Comparison of ENCODE assay signal across 8 mouse cellular contexts in the genomic region with DNA sequence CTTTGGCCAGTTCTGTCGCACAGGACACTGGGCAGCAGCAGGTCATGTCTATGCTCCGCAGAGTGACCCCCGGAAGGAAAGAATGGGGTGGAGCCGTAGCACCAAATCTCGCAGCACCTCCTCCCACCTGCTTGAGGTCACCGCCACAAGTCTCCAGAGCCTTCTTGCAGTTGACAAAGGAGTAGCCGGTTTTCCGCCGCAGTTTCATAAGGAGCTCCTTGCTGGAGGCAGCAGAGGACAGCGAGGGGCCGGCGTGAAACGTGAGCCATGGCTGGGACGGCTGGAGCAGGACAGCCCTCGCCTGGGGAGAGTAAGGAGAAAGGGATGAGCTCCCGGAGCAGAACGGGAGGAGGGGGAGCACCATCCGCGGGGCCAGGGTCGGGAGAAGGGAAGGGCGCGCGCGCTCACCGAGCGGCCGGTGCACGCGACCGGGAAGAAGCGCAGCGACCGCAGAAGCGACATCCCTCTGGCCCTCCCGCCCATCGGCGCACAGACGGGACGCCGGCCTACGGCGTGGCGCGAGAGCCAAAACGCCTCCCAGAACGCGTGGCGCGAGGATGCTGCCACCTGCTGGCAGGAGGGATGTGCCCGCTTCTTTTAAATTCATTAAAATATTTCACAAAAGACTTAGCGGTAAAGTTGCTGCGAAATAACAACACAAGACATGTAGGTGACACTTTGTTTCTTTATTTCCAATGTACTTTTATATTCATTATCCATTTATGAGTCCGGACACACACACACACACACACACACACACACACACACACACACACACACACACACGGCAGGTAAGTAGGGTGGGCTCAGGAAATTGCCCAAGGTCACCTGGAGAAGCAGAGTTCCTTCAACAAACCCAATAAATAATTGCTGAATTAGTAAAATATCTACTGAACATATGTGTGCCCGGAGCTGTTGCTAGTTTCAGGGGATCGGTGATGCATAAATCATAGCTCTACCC. TPM values are rescaled to one million over a fixed set of nuclear protein-coding genes. Genes with fewer than 3 reads are reported as not detected.
DNase-seq lines count a peak whose midpoint lies in the region; ATAC-seq and TF ChIP-seq lines count a peak whose summit lies in the region.

A gene (minus strand): TSS at position 505 of the 961 bp plus-strand sequence.

- ATAC-seq in heart, embryonic 15.5 days (replicated peaks; ENCODE audit: insufficient number of reproducible peaks, insufficient read depth, low FRiP score, low read depth), result peak; percentile 82
- ATAC-seq in liver, embryonic 14.5 days (ENCODE audit: insufficient read depth), result peak; percentile 89
- ATAC-seq in neural tube, embryonic 11.5 days (ENCODE audit: insufficient read depth, low FRiP score, low TSS enrichment), result peak; percentile 86
- ATAC-seq in stomach, postnatal 0 days (ENCODE audit: low FRiP score, low TSS enrichment), result peak; percentile 85

- H3K36me3 ChIP-seq in forebrain, embryonic 10.5 days (replicated peaks), result peaks cover 39% of the 10 kb centered on the region
- peaks cover 38% of the 10 kb centered on the region for H3K36me3 ChIP-seq in heart, embryonic 15.5 days
- peaks cover 9% of the 10 kb centered on the region for H3K36me3 ChIP-seq in liver, embryonic 14.5 days (replicated peaks; ENCODE audit: control insufficient read depth, insufficient read depth, low read depth)
- H3K36me3 ChIP-seq in neural tube, embryonic 11.5 days (ENCODE audit: control insufficient read depth, insufficient read depth, low read length), result peaks cover 14% of the 10 kb centered on the region
- peaks cover 6% of the 10 kb centered on the region; the same call in 1 of the 2 replicates for H3K36me3 ChIP-seq in stomach, postnatal 0 days (ENCODE audit: control insufficient read depth, insufficient read depth, low read length)

- TF ChIP-seq CTCF in liver, embryonic 14.5 days (IDR thresholded peaks at IDR 0.05; ENCODE audit: low read depth), result peak; percentile 97
- peak; percentile 97 for TF ChIP-seq CTCF in stomach, postnatal 0 days (IDR thresholded peaks at IDR 0.05; ENCODE audit: low read depth)

- no peaks in the 10 kb centered on the region for H3K27me3 ChIP-seq in forebrain, embryonic 10.5 days (ENCODE audit: poor library complexity, severe bottlenecking)
- no peaks in the 10 kb centered on the region for H3K27me3 ChIP-seq in heart, embryonic 15.5 days
- no peaks in the 10 kb centered on the region for H3K27me3 ChIP-seq in liver, embryonic 14.5 days (ENCODE audit: control insufficient read depth, insufficient read depth, low read length)
- no peaks in the 10 kb centered on the region for H3K27me3 ChIP-seq in neural tube, embryonic 11.5 days (ENCODE audit: control insufficient read depth, insufficient read depth, low read length)
- H3K27me3 ChIP-seq in stomach, postnatal 0 days (ENCODE audit: control insufficient read depth, insufficient read depth, low read length), result no peaks in the 10 kb centered on the region

- H3K4me3 ChIP-seq in forebrain, embryonic 10.5 days, result peak within 1 kb of the TSS; percentile 78
- H3K4me3 ChIP-seq in heart, embryonic 15.5 days, result peak within 1 kb of the TSS; percentile 91
- H3K4me3 ChIP-seq in liver, embryonic 14.5 days (ENCODE audit: insufficient read depth in 1 of 2, low read depth in 2 of 2, low read length in 2 of 2), result peak within 1 kb of the TSS; percentile 66 to 87
- H3K4me3 ChIP-seq in neural tube, embryonic 11.5 days (ENCODE audit: low read depth, low read length), result peak within 1 kb of the TSS; percentile 69
- H3K4me3 ChIP-seq in stomach, postnatal 0 days (ENCODE audit: low read depth, low read length), result peak within 1 kb of the TSS; percentile 85

- no peaks in the 10 kb centered on the region for H3K9me3 ChIP-seq in forebrain, embryonic 10.5 days
- no peaks in the 10 kb centered on the region for H3K9me3 ChIP-seq in heart, embryonic 15.5 days (replicated peaks)
- no peaks in the 10 kb centered on the region for H3K9me3 ChIP-seq in liver, embryonic 14.5 days (ENCODE audit: control insufficient read depth, low read length)
- H3K9me3 ChIP-seq in neural tube, embryonic 11.5 days (ENCODE audit: control insufficient read depth, low read length), result no peaks in the 10 kb centered on the region
- H3K9me3 ChIP-seq in stomach, postnatal 0 days (ENCODE audit: control insufficient read depth, low read length), result no peaks in the 10 kb centered on the region

- peaks cover 12% of the 10 kb centered on the region for H3K4me1 ChIP-seq in forebrain, embryonic 10.5 days
- peaks cover 8% of the 10 kb centered on the region for H3K4me1 ChIP-seq in heart, embryonic 15.5 days (replicated peaks)
- H3K4me1 ChIP-seq in liver, embryonic 14.5 days (replicated peaks; ENCODE audit: control insufficient read depth in 2 of 2, insufficient read depth in 2 of 2, low read length in 1 of 2), result 0 out of 4 replicates have a peak, but pooled peaks cover 0 to 2% of the 10 kb centered on the region in 2 experiments
- H3K4me1 ChIP-seq in neural tube, embryonic 11.5 days (ENCODE audit: control insufficient read depth, insufficient read depth, low read length), result 0 out of 2 replicates have a peak, but pooled peaks cover 4% of the 10 kb centered on the region
- no peaks in the 10 kb centered on the region for H3K4me1 ChIP-seq in stomach, postnatal 0 days (replicated peaks; ENCODE audit: control insufficient read depth, insufficient read depth)

- 5% methylated on average over 56 of the region's 56 CpGs for WGBS in forebrain, embryonic 10.5 days
- 6% methylated on average over 56 of the region's 56 CpGs for WGBS in heart, embryonic 15.5 days
- 4% methylated on average over 56 of the region's 56 CpGs for WGBS in liver, embryonic 14.5 days (ENCODE audit: insufficient replicate concordance)
- 6% methylated on average over 51 of the region's 56 CpGs for WGBS in neural tube, embryonic 11.5 days
- WGBS in stomach, postnatal 0 days, result 6% methylated on average over 55 of the region's 56 CpGs

- peak within 1 kb of the TSS; percentile 90 for H3K4me2 ChIP-seq in heart, embryonic 15.5 days
- H3K4me2 ChIP-seq in liver, embryonic 14.5 days (ENCODE audit: low read depth), result peak within 1 kb of the TSS; percentile 90
- H3K4me2 ChIP-seq in neural tube, embryonic 11.5 days (ENCODE audit: low read depth), result peak within 1 kb of the TSS; percentile 51
- H3K4me2 ChIP-seq in stomach, postnatal 0 days (replicated peaks; ENCODE audit: low read depth), result peak within 1 kb of the TSS; percentile 77

- peak within 1 kb of the TSS; percentile 89 for H3K9ac ChIP-seq in heart, embryonic 15.5 days
- H3K9ac ChIP-seq in liver, embryonic 14.5 days (replicated peaks), result peak within 1 kb of the TSS; percentile 83
- peak within 1 kb of the TSS; percentile 76 for H3K9ac ChIP-seq in neural tube, embryonic 11.5 days (ENCODE audit: low read length)
- peak within 1 kb of the TSS; percentile 81 for H3K9ac ChIP-seq in stomach, postnatal 0 days (ENCODE audit: low read length)

- no peak; the same call in 1 of the 2 replicates for TF ChIP-seq EP300 in liver, embryonic 14.5 days (IDR thresholded peaks at IDR 0.05; ENCODE audit: low read depth)
- no peak for TF ChIP-seq EP300 in stomach, postnatal 0 days (optimal IDR thresholded peaks at IDR 0.05)

- peak within 1 kb of the TSS; percentile 96 for H3K27ac ChIP-seq in forebrain, embryonic 10.5 days
- peak within 1 kb of the TSS; percentile 72 for H3K27ac ChIP-seq in heart, embryonic 15.5 days
- H3K27ac ChIP-seq in liver, embryonic 14.5 days, result no peak within 1 kb of the TSS; the same call in 1 of the 2 replicates
- H3K27ac ChIP-seq in neural tube, embryonic 11.5 days (ENCODE audit: low read depth, low read length), result peak within 1 kb of the TSS; percentile 11; the same call in 1 of the 2 replicates
- H3K27ac ChIP-seq in stomach, postnatal 0 days (replicated peaks), result peak within 1 kb of the TSS; percentile 73

- peak; percentile 82 to 86 for DNase-seq in CD8-positive naive resting alpha-beta T cell, adult 2 months (ENCODE audit: low read depth in 2 of 2, low spot score in 2 of 2)
- DNase-seq in c-Kit-positive CD71-negative TER-119-negative erythroid progenitor cells, embryonic 14.5 days (ENCODE audit: low read depth), result peak; percentile 91
- peak; percentile 88 for DNase-seq in forebrain, embryonic 10.5 days (ENCODE audit: extremely low spot score, low spot score)
- peak; percentile 95 for DNase-seq in kidney, postnatal 25 days
- DNase-seq in liver, embryonic 14.5 days (ENCODE audit: low read depth in 3 of 3, low spot score in 3 of 3), result peak; percentile 80 to 84 (median 81)
- DNase-seq in neural tube, embryonic 11.5 days (ENCODE audit: low spot score), result peak; percentile 93
- DNase-seq in stomach, postnatal 0 days (ENCODE audit: low spot score), result peak; percentile 92

RNA-seq across cellular contexts. Expression of the gene that starts here (rescaled TPM):
- polyA plus RNA-seq in forebrain, embryonic 10.5 days (2016; fragmentation: Nextera tagmentation; extraction: Ambion mirVana), result 110 and 117 TPM in 2 replicates
- polyA plus RNA-seq in heart, embryonic 15.5 days (2015; fragmentation: Nextera tagmentation; extraction: Ambion mirVana), result 81.9 and 86.0 TPM in 2 replicates
- 22.8 and 26.7 TPM in 2 replicates for polyA plus RNA-seq in liver, embryonic 14.5 days (2012; rRNA removed)
- polyA plus RNA-seq in liver, embryonic 14.5 days (2014; fragmentation: Nextera tagmentation; extraction: Ambion mirVana), result 40.7 and 49.2 TPM in 2 replicates
- 75.3 and 79.9 TPM in 2 replicates for polyA plus RNA-seq in neural tube, embryonic 11.5 days (2014; fragmentation: Nextera tagmentation; extraction: Ambion mirVana)
- polyA plus RNA-seq in stomach, postnatal 0 days (2015; fragmentation: Nextera tagmentation; extraction: Ambion mirVana), result 58.9 and 61.3 TPM in 2 replicates
